Mouse (Mus musculus) stomach, embryonic 14.5 days (tissue): ENCODE measurements around the gene Hspa14. TPM values are rescaled to one million over a fixed set of nuclear protein-coding genes. Genes with fewer than 3 reads are reported as not detected.

Source experiments
- ATAC-seq: fragments of 200-750 bp; cut with Nextera tagmentation; 2 replicates; pipeline ENCODE4 v1.8.0; 2017; ENCODE audit warnings: low read depth, moderate TSS enrichment; ENCODE audit not compliant: insufficient number of reproducible peaks, insufficient read depth, low FRiP score
- H3K27ac ChIP-seq: fragments of 300-500 bp; sonication (generic); 2 replicates; pipeline ENCODE4 v1.5.1; 2014; ENCODE audit warnings: mild to moderate bottlenecking, low read length, moderate library complexity, mixed read lengths
- H3K27me3 ChIP-seq: fragments of 300-500 bp; sonication (generic); 2 replicates; pipeline ENCODE4 v1.6.1; 2014; ENCODE audit warnings: low read length, control low read depth, mixed read lengths; ENCODE audit not compliant: control insufficient read depth, insufficient read depth
- H3K36me3 ChIP-seq: fragments of 300-500 bp; sonication (generic); 2 replicates; pipeline ENCODE4 v1.6.1; 2014; ENCODE audit warnings: mild to moderate bottlenecking, control low read depth, low read length, moderate library complexity, mixed read lengths; ENCODE audit not compliant: control insufficient read depth, insufficient read depth
- H3K4me1 ChIP-seq: fragments of 300-500 bp; sonication (generic); 2 replicates; pipeline ENCODE4 v1.6.1; 2014; ENCODE audit warnings: low read length, control low read depth, mixed read lengths; ENCODE audit not compliant: control insufficient read depth, insufficient read depth
- H3K4me2 ChIP-seq: fragments of 300-500 bp; sonication (generic); replicated peaks from 2 replicates; pipeline ENCODE4 v1.6.1; 2014; ENCODE audit warnings: low read depth, low read length, control low read depth
- H3K4me3 ChIP-seq: fragments of 300-500 bp; sonication (generic); 2 replicates; pipeline ENCODE4 v1.5.1; 2014; ENCODE audit warnings: low read depth, low read length, control low read depth
- H3K9ac ChIP-seq: fragments of 300-500 bp; sonication (generic); replicated peaks from 2 replicates; pipeline ENCODE4 v1.6.1; 2014; ENCODE audit warnings: low read depth, mild to moderate bottlenecking, control low read depth, low read length, moderate library complexity, mixed read lengths
- H3K9me3 ChIP-seq: fragments of 300-500 bp; sonication (generic); 2 replicates; pipeline ENCODE4 v1.6.1; 2016; ENCODE audit warnings: low read depth, low read length, control low read depth; ENCODE audit not compliant: control insufficient read depth
- WGBS: fragments of 180-500 bp; shearing (Covaris S2); extraction: QIAGEN DNeasy Blood & Tissue Kit; methylation state at CpG from one replicate; pipeline ENCODE4 v1.1.7; 2014; 5-methylcytosine and 5-hydroxymethylcytosine counted together
- polyA plus RNA-seq: library from polyadenylated mRNA; unstranded; fragments of >200 nt; fragmentation: Nextera tagmentation; extraction: Ambion mirVana; gene quantifications from 2 replicates; pipeline ENCODE4 v1.2.1, GENCODE M21; 2014

Hspa14 gene
- polyA plus RNA-seq, 1 experiment from 2014 or later: 103 TPM

GRCm38 (mm10) chr2:3456590-3456989 lies 56.0 kb downstream of the Hspa14 start:
- Histone ChIP-seq H3K4me3 (no peak overlapping the region), H3K27ac (no peak overlapping the region), H3K9me3 (no peaks in the 10 kb centered on the region), H3K9ac (no peak overlapping the region), H3K27me3 (no peaks in the 10 kb centered on the region), H3K4me2 (no peak overlapping the region), H3K36me3 (peaks cover 24% of the 10 kb centered on the region), H3K4me1 (no peaks in the 10 kb centered on the region)
- ATAC-seq: no peak
- WGBS: 81% methylated on average over 4 of the region's 4 CpGs

- H3K4me1 ChIP-seq: no peaks in the 10 kb centered on the region
- peaks cover 15% of the 10 kb centered on the region for H3K36me3 ChIP-seq
- no peak for ATAC-seq
- H3K27me3 ChIP-seq: no peaks in the 10 kb centered on the region
- H3K9ac ChIP-seq: no peak overlapping the region
- H3K9me3 ChIP-seq: no peaks in the 10 kb centered on the region
- no peak overlapping the region for H3K27ac ChIP-seq
- no peak overlapping the region for H3K4me2 ChIP-seq
- H3K4me3 ChIP-seq: no peak overlapping the region
- WGBS: 94% methylated on average over 3 of the region's 3 CpGs
These were observed 59.5 kb downstream of the Hspa14 start for GRCm38 (mm10) chr2:3453096-3453495.

DNA sequence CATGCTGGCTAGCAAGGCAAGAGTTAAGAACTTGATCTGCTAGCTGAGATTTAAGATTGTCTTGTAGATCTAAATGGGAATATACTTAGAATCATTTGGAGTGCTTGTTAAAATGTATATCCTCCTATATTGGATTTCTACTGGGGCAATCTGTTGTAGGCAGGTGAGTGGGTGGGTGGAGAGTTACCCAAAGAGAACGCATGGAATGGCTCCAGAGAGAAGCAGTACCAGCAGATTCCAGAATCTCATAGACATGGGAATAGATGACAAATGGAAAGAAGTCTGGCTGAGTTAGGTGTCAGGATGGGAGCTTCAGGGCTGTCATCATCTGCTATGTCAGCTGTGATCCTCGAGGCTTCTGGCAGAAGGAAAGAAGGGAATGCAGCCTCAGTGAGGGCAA lies 63.2 kb downstream of the Hspa14 start:
- peaks cover 7% of the 10 kb centered on the region; the same call in 1 of the 2 replicates for H3K36me3 ChIP-seq
- no peak overlapping the region for H3K9ac ChIP-seq
- WGBS: 77% methylated on average over 2 of the region's 2 CpGs
- no peak overlapping the region for H3K4me2 ChIP-seq
- H3K9me3 ChIP-seq: no peaks in the 10 kb centered on the region
- no peak overlapping the region for H3K27ac ChIP-seq
- no peak overlapping the region for H3K4me3 ChIP-seq
- ATAC-seq: no peak
- no peaks in the 10 kb centered on the region for H3K4me1 ChIP-seq
- H3K27me3 ChIP-seq: no peaks in the 10 kb centered on the region

- Histone ChIP-seq H3K4me2 (no peak overlapping the region), H3K36me3 (no peaks in the 10 kb centered on the region; the same call in 1 of the 2 replicates), H3K9me3 (no peaks in the 10 kb centered on the region), H3K4me1 (no peaks in the 10 kb centered on the region), H3K9ac (no peak overlapping the region), H3K27ac (no peak overlapping the region), H3K4me3 (no peak overlapping the region), H3K27me3 (no peaks in the 10 kb centered on the region)
- ATAC-seq: no peak
- 74% methylated on average over 4 of the region's 4 CpGs for WGBS
These were observed 66.6 kb downstream of the Hspa14 start for GRCm38 (mm10) chr2:3445984-3446383.

GRCm38 (mm10) chr2:3444206-3444605 lies 68.4 kb downstream of the Hspa14 start:
- WGBS: 63% methylated on average over 7 of the region's 7 CpGs
- Histone ChIP-seq H3K4me1 (no peaks in the 10 kb centered on the region), H3K9ac (no peak overlapping the region), H3K4me2 (no peak overlapping the region), H3K36me3 (peaks cover 3% of the 10 kb centered on the region), H3K27ac (no peak overlapping the region), H3K27me3 (no peaks in the 10 kb centered on the region), H3K4me3 (no peak overlapping the region), H3K9me3 (no peaks in the 10 kb centered on the region)
- no peak for ATAC-seq

Other genes starting within 250 kb of the Hspa14 start
- gene Nmt2, start 228.6 kb downstream of the Hspa14 start, polyA plus RNA-seq: 49.5 and 49.8 TPM in 2 replicates
- gene Rpp38, start 180.2 kb downstream of the Hspa14 start, polyA plus RNA-seq: 23.3 and 25.4 TPM in 2 replicates
- 1.1 and 1.4 TPM in 2 replicates for gene Acbd7, start 176.6 kb downstream of the Hspa14 start, polyA plus RNA-seq
- gene Olah, start 115.6 kb downstream of the Hspa14 start, polyA plus RNA-seq: not detected in 2 replicates
- not detected in 2 replicates for gene Meig1, start 90.2 kb downstream of the Hspa14 start, polyA plus RNA-seq
- gene Dclre1c, start 88.7 kb downstream of the Hspa14 start, polyA plus RNA-seq: 6.4 and 9.6 TPM in 2 replicates
- 16.8 and 17.9 TPM in 2 replicates for gene Suv39h2, start 37.8 kb downstream of the Hspa14 start, polyA plus RNA-seq
- 4.8 and 6.8 TPM in 2 replicates for gene Gm45902, start within 50 bp of the Hspa14 start, polyA plus RNA-seq
- gene Cdnf, start 216 bp upstream of the Hspa14 start, polyA plus RNA-seq: 0.10 and 0.62 TPM in 2 replicates
- gene Fam107b, start 57.7 kb upstream of the Hspa14 start, polyA plus RNA-seq: 55.4 and 59.2 TPM in 2 replicates